Mouse (Mus musculus): ENCODE measurements around the gene Washc3.

Gene Washc3

DNA sequence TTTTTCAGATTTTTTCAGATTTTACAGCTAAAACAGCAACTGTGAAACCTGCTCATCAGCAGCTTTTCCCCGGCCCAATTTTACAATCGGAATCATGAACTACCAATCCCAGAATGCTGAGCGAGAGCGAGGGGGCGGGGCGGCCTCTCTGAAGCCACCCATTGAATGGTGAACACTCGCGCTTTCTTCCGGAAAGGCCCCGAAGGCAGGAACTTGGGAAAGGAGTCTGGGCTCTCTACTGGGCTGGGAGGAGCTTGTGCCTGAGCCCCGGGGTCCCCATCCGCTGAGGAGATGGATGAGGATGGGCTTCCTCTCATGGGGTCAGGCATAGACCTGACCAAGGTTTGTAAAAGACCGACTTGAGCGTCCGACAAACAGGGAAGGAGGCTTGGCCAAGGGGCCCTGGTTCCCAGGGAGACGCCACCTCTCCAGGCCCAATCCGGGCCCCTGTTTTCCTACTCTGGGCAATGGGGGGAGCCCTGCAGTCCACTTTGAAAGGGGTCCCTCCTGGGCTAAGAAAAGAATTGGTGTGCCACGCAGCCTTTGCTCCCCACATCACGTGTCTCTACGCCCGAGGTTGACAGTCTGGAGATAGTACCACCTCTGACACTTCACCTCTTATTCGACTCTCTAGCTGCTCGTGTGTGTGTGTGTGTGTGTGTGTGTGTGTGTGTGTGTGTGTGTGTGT lies at the start of gene Washc3:
Washc3 (plus strand) TSS at position 143 of the 688 bp plus-strand sequence.
- peak; percentile 92 to 97 for DNase-seq (ENCODE audit: inconsistent age in 2 of 2, low spot score in 1 of 2)

DNA sequence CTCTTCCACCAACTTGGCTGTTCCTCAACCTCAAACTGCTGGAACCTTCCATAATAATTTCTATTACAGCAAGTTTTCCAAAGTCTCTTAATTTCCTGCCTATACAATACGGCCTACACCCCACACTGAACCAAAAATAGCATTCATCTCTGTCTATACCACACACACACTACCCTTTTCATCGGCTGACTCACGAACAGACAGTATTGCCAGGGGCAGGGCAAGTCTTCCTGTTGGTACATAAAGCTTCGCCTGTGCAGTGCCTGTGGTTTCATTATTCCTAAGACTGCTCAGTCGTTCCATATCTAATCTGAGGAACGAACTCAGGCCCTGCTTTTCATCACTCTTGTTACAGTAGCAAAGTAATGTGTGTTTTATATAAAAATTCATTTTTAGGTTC lies 49.2 kb upstream of the Washc3 start:
- no peak for DNase-seq (ENCODE audit: inconsistent age in 2 of 2, low spot score in 1 of 2)

DNA sequence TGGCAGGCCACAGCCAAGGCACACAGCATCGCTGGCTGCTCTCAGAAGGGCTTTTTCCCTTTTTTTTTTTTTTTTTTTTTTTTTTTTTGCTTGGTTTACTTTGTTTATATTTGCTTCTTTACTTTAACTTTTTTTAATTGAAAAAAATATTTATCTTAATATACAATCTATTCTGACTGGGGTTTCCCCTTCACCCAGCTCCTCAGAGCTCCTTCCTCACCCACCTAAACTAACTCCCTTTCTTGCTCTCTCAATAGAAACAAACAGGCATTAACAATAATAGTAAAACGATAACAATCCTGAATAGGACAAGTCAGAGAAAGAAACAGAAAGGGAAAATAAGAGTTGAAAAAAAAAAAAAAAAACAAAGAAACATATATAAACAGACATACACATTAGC lies 38.8 kb upstream of the Washc3 start:
- DNase-seq (ENCODE audit: inconsistent age in 2 of 2, low spot score in 1 of 2): no peak

DNA sequence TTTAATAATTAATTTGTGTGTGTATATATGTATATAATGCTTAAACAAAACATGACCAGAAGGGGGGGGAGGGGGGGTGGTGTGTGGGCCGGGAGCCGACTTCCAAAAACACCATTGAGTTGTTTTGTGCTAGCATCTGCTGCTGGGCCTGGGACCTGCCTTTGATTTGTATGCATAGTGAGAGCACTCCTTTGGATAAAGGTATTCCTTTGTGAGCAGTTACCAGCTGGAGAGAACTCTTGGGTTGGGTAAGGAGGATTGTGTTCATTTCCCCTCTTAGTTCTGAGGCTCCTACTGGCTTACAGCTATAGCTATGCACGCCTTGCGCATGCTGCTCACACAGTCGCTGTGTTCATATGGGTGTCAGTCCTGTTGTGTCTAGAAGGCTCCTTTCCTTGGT lies 38.2 kb upstream of the Washc3 start:
- no peak for DNase-seq (ENCODE audit: inconsistent age in 2 of 2, low spot score in 1 of 2)

DNA sequence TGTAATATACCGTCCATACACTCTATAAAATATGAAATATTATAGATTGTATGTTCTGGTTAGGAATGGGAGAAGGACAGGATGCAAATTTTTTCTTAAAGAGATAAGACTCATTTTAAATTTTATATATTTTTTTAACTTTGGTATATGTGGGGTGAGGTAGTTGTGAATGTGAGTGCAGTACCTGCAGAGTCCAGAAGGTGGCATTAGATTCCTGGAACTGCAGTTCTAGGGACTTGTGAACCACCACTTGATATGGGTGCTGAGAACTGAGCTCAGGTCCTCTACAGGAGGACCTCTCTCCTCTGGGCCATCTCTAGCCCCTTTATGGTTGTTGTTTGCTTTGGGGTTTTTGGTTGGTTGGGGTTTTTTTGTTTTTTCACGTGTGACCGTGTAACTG lies 34.7 kb upstream of the Washc3 start:
- peak in 1 of 2 experiments; percentile 26 for DNase-seq (ENCODE audit: inconsistent age in 2 of 2, low spot score in 1 of 2)

DNA sequence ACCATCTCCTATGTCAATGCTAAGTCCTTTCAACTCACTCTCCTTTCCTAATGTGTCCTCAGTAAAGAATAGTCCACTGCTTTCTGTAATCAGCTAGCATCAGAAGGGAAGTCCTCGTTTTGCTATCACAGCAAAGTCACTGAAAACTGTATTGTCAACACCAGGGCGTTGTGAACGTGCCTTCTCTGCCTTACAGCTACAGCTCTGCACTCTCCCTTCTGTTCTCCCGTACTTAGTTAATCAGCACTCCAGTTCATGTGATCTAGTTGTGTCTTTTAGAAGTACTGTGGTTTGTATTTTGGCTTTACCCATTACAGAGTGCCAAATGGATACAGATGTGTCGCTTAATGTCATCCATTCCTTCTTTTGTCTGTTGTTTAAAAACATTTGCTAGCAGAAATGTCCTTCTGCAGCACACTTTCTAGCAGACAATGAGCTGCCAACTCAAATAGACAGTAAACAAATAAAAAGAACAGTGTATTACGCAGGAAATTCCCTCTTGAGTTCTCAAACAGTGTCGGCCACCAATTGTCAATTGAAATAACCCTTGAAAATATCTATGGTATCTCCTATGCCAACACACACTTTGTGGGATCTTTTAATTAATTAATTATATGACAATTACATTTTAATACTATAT lies 33.3 kb upstream of the Washc3 start:
- no peak for DNase-seq (ENCODE audit: inconsistent age in 2 of 2, low spot score in 1 of 2)

DNA sequence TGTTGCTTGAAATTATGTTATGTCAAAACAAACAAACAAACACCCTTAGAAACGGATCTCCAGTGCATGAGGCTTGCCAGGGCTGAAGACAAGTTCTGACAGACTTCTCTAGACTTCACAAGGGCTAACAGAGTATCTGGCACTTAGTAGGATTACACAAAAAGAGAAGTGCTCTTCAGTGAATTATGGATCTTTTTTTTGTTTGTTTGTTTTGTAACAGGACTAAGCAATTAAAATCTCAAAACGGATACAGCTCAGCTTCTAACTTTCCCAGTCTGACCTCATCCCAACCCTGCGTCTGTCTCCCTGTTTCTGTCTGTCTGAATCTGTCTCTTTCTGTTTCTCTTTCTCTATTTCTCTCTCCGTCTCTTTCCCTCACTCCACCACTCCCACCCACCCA lies 352 bp upstream of the Washc3 start:
- DNase-seq (ENCODE audit: inconsistent age in 2 of 2, low spot score in 1 of 2): no peak

DNA sequence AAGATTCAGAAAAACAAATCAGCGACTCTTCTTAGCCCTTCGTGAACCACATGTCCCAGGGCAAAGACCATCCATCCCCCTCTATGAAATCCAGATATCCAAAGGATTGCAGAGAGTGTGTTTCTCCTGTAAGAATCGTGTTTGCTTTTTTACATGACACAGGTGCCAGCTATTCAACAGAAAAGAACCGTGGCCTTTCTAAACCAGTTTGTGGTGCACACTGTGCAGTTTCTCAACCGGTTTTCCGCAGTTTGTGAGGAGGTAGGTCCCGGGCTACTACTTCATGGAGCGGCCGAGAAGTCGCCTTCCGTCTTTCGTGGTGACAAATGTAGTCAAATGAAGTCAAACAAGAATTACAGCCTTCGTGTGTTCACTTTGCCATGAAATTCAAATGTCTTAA lies 757 bp downstream of the Washc3 start:
- peak; percentile 16 to 37 for DNase-seq (ENCODE audit: inconsistent age in 2 of 2, low spot score in 1 of 2)

DNA sequence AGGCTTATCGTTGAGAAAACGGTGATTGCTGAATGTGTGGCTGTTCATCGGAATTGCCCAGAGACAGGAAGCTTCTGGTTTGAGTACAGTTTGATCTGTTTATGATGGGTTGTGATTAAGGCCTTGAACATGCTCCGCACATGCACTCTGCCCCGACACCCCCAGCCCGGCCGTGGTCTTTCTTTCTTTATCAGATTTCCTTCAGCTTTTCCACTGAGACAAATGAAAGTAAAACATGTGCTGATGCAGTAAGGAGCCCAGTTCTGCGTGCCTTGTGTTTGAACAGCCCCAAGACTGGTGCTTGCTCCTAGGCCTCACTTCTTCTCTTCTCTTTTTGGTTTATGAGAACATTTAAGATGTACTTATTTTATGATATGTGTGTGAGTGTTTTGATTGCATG lies 1.7 kb downstream of the Washc3 start:
- no peak for DNase-seq (ENCODE audit: inconsistent age in 2 of 2, low spot score in 1 of 2)

DNA sequence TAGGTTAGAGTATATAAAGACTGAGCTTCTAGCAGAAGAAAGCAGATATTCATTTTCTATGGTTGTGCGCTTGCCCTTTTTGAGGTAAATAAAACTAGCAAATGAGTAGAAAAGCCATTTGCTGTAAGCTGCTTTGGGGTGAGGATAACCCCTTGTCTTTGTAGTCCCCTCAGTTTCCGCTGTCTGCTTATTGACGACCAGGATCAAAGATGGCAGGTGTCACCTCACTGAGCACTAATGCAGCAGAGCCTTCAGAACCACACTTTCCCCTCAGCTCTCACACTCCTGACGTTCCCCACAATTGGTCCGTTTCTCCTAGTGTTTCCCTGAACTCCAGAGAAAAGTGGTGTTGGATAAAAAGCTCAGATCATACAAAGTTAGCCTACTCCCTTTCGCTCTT lies 2.3 kb downstream of the Washc3 start:
- no peak for DNase-seq (ENCODE audit: inconsistent age in 2 of 2, low spot score in 1 of 2)

DNA sequence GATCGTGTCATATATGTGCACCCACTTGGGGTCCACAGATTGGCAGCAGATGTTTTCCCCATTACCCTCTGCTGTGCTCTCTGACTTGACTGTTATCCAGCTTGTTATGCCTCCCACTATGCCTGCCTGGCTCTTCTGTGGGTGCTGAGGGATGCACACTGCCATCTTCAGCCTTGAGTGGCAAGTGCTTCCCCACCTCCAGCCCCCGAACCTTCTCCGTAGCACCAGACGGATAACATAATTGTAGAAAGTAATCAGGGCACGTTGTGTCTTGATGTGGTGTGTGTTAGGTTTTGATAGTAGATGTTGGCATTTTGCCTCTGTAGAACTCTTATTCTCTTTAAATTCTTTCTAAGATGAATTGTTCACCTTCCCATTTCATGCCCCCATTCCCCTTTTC lies 11.8 kb downstream of the Washc3 start:
- no peak for DNase-seq (ENCODE audit: inconsistent age in 2 of 2, low spot score in 1 of 2)

DNA sequence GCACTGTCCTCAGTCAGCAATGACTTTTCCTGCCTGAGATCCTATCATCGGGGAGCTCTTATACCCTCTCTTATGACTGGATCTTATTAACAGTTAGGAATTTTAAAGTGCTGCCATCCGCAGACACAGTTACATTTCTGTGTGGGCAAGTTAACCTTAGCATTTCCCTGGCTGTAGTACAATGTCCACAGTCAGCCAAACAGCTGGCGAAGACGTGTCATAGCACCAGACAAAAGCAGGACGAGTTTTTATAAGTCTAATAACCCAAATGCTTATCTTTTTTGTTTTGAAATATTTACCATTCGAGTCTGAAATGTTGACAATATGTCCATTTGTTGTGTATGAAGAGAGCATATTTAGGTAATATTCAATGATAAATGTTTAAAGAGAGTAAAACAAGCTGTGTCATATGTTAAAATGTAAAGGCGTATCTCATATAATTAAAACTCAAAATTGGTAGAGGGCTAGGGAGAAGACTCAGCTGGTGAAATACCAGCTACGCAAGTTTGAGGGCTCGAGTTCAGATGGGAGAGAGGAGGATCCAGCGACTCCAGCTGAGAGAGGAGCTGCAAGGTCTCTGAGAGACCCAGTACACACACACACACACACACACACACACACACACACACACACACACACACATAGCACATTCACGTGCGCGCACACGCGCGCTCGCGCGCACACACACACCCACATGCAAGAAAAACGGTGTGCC lies 14.1 kb downstream of the Washc3 start:
- no peak for DNase-seq (ENCODE audit: inconsistent age in 2 of 2, low spot score in 1 of 2)

DNA sequence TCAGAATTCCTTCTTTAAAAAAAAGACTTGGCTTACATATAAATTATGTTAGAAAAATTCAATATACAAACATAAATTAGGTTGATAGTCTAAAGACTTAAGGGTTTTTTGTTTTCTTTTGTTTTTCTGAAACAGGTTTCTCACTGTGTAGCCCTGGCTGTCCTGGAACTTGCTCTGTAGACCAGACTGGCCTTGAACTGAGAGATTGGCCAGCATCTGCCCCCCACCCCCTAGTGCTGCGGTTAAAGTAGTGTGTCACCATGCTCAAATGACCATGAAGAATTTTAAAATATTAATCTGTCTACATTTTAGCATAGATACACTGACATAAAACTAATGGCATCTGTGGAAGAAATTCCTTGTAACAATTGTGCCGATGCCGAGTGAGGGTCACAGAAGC lies 17.3 kb downstream of the Washc3 start:
- peak; percentile 40 to 68 for DNase-seq (ENCODE audit: inconsistent age in 2 of 2, low spot score in 1 of 2)

DNA sequence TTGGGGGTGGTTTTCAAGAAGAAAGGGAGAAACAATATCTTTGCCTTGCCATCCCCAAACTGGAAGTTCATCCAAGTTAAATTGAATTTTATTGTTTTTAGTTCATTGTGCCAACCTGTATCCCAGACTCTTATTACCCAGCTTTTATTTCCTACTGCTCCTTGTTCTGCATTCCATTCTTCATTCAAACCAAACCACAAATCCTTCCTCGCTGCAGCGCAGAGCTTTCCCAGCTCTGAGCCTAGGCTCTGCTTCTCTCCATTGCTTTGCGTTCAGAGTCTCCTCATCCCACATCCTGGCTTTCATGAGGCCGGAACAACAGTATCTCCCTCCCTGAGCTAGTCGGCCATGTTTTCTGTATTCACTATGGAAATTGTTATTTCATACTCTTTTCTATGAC lies 20.8 kb downstream of the Washc3 start:
- DNase-seq (ENCODE audit: inconsistent age in 2 of 2, low spot score in 1 of 2): no peak

DNA sequence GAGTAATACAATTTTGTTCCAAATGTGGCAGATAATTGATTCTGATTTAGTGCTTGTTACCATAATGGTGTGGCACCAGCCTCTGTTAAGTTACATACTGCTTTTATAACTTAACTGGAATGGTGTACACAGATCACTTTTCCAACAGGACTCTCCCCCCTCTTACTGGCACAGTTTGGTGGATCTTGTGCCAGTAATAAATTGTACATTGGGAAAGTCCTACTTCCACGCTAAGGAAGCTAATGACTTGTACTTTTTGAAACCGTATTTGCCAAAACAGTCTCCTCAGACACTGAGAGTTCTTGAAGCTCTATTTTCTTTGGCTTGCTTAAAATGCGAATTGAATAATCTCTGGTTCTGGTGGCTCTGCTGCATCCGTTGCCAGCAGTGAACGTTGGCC lies 24.5 kb downstream of the Washc3 start:
- DNase-seq (ENCODE audit: inconsistent age in 2 of 2, low spot score in 1 of 2): no peak

DNA sequence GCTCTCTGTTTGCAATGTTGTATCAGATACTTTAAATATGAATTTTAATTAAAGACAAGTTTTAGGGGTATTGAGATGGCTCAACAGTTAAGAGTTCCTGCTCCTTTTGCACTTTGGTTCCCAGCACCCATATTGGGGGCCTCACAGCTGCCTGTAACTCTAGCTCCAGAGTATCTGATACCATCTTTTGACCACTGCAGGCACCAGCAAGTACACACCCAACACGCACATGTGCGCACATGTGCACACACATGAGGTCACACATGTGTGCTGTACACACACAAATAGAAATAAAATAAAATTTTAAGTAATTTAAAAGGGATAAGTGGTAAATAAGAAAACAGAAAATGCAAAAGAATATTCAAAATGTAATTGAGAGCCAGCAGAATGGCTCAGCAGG lies 27.1 kb downstream of the Washc3 start:
- DNase-seq (ENCODE audit: inconsistent age in 2 of 2, low spot score in 1 of 2): no peak

DNA sequence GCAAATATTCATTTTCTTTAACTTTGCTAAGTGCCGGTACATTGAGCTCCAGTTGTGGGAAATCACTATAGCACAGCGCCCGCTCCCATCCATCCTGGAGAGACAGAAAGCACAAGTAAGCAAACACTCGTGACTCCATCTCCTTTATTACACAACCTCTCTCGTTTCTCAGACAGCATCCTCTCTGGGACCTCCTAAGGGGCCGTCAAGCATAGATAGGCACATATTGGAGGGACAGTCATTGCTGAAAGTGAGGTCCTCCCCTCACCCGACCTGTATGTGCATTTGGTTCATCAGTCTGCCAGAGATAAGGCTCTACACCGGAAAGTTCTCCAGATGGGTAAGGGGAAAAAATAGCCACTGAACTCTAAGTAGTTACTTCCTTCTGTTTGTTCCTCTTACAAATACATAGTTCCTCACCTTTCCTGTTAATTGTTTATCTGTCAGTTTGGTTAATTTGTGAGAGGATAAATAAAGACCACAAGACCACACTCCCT lies 27.7 kb downstream of the Washc3 start:
- DNase-seq (ENCODE audit: inconsistent age in 2 of 2, low spot score in 1 of 2): no peak

DNA sequence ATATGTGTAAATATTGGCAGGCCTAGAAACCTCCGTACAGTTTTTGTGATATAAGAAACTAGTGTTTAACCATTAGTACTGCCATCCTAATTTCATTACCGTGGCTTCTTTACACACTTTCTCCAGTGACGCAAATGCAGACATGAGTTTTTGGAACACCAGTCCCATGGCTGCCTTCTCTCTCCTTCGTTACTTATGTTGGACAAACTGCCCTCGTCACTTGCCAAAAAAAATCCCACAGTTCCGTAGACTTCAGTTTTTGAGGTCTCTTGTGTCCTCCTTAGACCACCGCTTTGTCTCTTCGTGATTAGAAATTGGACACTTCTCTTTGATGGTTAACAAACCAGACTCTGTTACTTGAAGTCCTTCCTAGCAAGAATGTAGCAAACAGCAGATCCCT lies 30.8 kb downstream of the Washc3 start:
- no peak for DNase-seq (ENCODE audit: inconsistent age in 2 of 2, low spot score in 1 of 2)

DNA sequence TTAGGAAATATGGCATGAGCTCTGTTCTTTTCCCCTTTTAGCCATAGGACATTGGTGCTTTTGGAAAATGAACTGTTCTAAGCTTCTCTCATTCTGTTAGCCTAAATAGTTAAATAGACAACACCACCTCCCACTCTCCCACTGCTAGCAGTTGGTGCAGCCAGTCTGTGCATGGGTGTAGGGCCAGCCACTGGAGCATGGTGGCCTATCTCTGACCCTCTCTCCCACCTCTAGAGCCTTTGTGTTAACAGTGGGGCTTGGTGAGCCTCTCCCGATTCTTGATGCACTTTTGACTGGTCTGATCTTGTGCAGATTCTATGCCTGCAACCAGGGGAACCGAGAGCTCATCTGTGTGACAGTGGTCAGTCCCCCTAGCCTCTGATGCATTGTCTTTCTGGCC lies 31.9 kb downstream of the Washc3 start:
- no peak for DNase-seq (ENCODE audit: inconsistent age in 2 of 2, low spot score in 1 of 2)

DNA sequence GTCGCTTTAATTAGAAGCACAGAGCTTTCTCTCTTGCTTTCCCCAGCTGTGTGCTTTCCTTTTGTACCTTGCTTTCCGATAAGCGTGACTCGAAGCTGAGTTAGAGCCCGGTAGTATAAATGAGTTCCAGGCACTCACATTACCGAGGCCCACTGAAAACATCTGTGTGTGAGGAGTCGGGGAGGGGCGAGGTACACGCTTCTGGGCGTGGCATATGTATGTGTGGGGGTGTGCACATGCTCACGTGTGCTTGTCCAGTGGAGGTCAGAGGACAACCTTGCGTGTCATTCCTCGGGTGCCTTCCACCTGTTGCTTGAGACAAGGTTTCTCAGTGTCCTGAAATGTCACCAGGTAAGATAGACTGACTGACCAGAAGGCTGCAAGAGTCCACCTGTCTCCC lies 43.8 kb downstream of the Washc3 start:
- no peak for DNase-seq (ENCODE audit: inconsistent age in 2 of 2, low spot score in 1 of 2)

DNA sequence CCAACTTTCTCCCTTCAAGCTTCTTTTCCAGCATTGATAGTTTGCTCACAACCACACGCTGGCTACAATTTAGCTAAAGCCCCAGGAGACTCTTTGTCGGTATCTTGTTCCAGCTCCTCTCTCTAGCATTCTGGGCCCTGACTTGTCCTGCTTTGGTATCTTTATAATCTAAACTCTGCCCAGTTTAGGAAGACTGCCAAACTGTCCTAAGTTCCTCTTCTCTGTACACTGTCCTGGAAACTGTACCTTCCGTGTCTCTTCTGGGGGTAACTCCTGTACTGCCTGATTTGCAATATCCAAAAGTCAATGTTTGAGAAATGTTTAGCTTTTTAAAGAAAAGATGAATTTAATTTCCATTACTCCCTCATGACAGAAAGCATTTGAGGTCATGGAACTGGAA lies 49.4 kb downstream of the Washc3 start:
- no peak for DNase-seq (ENCODE audit: inconsistent age in 2 of 2, low spot score in 1 of 2)

DNA sequence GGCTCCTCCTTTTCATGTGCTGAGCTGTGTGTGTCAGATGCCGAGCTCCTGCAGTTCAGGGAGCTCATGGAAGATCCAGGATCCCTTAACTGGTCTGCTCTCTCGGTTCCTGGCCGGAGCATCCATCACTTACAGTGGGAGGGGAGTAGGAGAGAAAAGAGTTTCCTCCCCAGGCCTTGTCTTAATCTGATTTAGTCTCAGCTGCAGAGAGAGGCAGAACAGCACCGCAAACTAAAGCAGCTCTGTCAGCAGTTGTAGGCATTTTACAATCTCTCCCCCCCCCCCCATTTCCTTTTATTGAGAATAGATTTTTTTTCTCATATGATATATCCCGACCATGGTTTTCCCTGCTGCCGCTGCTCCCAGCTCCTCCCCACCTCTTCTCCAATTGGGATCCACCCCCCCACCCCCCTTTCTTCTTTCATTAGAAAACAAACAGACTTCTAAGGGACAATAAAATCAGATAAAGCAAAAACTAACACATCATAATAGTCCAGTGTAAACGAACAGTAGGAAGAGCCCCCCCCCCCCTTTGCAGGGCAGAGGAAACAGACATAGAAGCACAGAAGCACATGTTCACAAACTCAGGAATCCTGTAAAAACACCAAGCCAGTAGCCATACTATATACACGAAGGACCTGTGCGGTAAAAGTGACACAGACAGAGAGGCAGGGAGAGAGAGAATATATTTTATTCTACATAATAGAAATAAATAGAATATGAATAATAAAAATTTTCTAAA lies 51.4 kb downstream of the Washc3 start:
- DNase-seq (ENCODE audit: inconsistent age in 2 of 2, low spot score in 1 of 2): no peak

Data from adrenal gland, adult (tissue).